Mouse (Mus musculus): ENCODE results near the gene Alox12e.

- TF ChIP-seq POLR2A (IDR thresholded peaks at IDR 0.05; ENCODE audit: extremely low read depth, insufficient read depth, low read length) = no peak
- TF ChIP-seq CTCF (IDR thresholded peaks at IDR 0.05; ENCODE audit: extremely low read depth, insufficient read depth, low read length) = peak; percentile 43; the same call in 1 of the 2 replicates
These were observed 8.6 kb downstream of the Alox12e start for GRCm38 (mm10) chr11:70313833-70314232.
